Mouse (Mus musculus): ENCODE measurements around the gene Kat6b.

The Kat6b gene

DNA sequence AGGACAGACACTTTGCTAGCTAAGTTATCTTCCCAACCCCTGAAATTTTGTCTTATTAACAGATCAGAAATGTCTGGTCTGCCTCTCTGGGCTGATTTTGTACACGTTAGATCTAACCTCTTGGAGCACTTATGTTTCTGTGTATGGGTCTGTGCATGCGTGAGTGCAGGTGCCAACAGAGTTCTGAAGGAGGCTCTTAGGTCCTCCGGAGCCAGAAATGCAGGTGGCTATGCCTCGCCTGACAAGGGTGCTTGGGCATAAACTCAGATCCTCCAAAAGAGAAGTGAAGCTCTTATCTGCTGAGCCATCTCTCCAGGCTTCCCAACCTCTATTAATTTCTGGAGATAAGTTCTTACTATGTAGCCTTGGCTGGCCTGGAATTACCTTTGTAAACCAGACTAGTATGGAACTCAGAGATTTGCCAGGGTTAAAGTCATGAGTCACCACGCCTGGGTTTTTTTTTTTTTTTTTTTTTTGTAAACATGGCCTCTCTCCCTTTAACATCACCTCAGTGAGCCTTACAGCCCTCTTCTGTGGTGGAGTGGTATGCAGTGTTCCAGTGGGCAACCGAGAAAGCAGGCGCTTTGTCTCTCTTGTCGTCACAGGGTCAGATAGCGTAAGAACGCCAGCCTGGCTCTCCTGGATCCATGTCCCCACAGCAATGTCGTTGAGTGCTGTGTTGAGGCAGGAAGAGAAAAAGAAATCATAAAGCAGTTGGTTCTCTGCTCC is 79.4 kb downstream of the Kat6b start:
- DNase-seq (ENCODE audit: low spot score), result no peak

DNA sequence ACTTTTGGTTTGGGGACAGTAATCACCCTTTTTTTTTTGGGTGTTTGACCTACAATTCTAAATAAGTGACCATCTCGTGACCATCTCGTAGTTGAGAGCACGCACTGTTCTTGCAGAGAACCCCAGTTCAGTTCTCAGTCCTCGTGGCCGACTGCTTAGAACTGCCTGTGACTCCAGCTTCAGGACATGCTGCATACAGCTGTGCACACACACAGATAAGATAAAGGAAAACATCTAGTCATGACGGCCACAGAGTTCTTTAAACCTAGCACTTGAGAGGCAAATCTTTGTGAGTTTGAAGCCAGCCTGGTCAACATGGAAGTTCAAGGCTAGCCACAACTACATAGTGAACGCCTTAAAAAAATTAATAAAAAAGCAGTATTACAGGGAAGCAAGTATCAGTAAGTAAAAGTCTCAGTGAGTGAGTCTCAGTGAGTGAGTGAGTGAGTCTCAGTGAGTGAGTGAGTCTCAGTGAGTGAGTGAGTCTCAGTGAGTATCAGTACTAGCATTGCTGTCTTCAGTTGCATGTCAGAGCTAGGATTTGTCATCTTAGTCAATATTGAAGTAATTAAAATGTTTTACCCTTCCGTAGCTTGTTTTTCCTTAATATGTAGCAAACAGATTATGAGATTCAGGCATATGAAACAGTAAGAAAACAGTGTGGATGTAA is 80.3 kb downstream of the Kat6b start:
- no peak for DNase-seq (ENCODE audit: low spot score)

DNA sequence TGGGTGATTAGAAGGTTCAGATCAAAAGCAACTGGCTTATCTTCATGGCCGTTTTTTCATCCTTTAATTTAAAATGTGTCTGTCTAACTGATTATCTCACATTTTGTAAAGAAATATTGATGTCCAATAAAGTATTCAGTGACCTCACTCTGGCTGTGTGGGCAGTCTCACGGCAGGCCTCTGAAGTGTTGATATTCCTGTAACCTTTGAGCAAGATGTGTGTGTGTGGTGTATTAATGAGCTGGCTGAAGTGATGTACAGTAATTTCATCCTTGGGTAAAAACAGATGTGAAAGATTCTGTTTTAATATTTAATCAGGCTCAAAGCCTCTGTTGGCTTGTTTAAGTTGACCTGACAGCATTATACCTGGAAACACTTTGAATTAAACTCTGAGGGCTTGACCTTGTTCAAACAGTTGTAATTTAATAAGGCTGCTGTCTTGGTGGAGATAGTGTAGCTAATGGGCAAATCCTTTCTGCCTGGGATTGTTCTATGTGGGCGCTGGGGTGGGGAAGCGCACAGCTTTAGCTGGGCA is 82.4 kb downstream of the Kat6b start:
- DNase-seq (ENCODE audit: low spot score), result no peak

DNA sequence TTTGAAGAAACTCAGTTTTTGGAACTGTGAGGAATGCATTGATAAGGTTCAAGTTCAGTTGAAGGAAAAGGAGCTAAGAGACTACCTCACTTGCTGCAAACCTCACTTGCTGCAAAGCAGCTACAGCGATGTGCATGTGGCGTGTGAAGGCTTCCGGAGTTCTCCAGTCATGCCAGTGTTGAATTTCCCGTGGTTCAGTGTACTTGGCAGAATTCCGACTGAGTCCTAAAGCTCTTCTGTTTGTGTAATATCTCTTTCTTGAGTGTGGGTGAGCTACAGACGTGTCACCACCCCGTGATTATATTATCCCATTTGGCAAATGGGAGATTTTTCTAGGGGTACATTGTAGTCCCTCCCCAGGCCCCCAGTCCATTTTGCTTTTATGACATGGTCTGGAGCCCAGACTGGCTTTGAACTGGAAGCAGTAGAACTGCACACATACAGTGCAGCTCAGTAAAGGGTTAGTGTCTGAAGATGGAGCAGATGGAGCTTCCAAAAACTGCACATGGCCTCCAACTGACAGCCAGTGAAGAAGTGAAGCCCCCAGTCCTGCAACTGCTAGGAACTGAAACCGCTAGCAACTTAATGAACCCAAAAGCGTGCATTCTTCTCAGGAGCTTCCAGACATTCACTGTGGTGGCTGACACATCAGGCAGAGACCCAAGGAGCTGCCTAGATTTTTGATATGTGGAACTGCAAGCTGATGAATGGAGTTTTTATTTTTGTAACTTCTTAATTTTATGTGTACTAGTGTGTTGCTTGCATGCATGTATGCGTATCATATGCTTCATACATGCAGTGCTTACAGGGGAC is 84.5 kb downstream of the Kat6b start:
- DNase-seq (ENCODE audit: low spot score), result no peak

DNA sequence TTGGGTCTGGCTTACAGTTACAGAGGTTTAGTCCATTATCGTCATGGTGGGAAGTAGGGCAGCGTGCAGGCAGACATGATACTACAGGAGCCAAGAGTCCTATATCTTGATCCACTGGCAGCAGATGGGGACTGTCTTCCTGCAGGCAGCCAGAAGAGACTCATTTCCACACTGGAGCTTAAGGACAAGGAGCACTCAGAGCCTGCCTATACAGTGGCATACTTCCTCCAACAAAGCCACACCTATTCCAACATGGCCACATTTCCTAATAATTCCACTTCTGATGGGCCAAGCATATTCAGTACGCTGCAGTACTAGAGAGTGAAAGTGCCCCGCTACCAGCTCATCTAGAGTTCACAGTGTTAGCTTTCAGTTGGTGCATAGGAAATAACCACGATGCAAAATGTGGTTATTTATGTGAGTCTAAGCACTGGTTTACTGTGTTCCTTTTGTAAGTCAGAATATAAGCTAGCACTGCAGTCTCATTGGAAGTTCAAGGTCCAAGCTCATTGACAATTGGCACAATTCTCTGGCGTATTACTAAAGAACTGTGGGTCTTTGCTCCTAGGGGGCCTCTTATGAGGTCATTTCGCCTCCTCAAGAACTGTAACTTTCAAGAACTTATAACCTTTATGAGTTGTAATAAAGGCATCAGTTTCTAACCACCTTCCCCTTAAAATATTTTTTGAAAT is 86.2 kb downstream of the Kat6b start:
- DNase-seq (ENCODE audit: low spot score), result no peak

DNA sequence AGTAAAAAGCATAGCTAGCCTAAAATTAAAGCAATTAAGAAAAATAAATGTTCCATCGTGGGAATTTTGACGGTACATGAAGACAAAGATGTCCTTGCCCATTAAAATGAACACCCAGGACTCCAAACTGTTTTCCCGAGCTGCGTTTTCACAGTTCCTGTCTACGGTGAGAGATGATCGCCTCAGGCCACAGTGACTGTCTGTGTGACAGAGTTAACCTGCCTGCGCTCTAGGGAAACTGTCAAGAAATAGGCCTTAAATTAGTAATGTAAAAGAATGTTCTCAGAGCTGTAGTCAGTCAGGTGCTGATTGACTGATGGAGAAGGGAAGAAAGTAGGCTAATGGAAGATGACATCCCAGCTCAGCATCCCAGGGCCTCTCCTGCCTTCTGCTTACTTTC is 87.6 kb downstream of the Kat6b start:
- DNase-seq (ENCODE audit: low spot score), result no peak

DNA sequence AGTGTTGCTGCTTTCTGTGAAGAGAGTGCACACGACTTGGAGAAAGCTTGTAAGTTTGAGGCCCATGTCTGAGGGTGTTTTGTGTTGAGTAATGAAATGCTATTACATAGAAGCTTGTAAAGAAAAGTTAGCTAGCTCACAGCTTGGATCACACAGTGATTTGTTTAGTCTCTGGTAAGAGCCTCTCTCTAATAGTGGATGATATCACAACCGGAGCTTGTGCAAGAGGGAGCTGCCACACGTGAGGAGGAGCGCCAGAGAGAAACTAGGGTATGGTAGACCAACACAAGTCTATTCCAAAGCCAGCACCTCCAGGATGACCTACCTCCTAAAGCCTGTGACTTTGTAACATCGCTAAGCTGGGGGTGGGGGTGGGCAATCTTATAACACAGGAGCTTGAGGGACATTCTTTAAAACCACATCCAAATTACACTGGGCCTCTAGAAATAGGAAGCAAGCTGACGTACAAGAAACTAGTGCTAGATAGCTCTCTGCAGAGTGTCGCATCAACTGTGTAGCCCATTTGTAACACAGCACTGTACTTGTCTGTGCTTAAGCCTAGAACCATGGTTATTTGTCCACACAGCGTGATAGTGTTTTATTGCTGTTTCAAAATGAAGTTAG is 93.6 kb downstream of the Kat6b start:
- DNase-seq (ENCODE audit: low spot score), result no peak

DNA sequence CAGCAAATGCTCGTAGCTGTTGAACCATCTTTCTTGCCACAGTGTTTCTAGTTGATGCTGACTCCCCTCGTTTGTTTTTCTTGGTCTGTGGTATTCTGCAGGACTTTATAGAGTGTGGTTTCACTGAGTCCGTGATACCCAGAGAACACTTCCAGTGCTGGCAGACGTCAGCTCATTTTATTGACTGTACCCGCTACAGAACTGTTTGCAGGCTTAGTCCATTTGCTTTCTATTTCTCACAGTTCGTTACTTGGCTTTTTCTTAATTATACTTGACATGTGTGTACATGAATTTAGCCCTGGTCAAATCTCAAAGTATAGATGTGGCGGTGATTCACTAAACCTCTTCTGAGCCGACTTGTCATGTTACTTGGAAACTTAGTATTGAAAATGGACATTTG is 95.6 kb downstream of the Kat6b start:
- no peak for DNase-seq (ENCODE audit: low spot score)

DNA sequence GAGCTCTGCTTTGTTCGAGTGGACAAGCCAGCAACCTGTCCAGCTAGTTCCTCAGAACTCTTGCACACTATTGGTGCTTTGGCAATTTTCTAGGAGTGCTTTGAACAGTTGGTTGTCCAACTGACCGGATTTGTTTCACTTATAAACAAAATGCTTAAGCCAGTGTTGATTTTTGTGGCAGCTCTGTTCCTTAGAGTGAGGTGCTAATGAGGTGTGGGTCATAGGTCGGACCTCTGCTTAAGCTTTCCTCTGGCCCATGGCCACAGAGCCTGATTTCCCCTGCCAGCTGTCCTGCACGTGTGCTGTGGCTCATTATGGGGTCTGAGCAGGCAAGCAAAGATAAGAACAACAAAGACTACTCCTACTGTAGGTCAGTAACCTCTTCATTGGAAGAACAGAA is 100.0 kb downstream of the Kat6b start:
- DNase-seq (ENCODE audit: low spot score), result no peak

DNA sequence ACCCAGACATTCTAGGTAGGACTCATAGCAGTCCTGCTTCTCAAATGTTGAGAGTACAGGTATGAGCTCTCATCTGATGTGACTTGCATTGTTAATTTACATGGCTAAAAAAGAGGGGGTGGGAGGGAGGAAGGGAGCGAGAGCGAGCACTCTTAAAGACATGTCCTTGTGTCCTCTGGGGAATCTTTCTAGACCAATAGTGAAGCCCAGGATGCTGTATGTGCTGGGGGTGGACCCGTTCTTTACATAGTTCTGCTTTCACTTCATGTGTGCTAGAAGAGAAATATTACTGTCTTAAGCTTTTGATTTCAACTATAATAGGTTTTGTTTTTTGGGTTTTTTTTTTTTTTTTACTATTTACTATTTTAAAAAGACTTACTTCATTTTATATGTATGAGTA is 101.1 kb downstream of the Kat6b start:
- no peak for DNase-seq (ENCODE audit: low spot score)

DNA sequence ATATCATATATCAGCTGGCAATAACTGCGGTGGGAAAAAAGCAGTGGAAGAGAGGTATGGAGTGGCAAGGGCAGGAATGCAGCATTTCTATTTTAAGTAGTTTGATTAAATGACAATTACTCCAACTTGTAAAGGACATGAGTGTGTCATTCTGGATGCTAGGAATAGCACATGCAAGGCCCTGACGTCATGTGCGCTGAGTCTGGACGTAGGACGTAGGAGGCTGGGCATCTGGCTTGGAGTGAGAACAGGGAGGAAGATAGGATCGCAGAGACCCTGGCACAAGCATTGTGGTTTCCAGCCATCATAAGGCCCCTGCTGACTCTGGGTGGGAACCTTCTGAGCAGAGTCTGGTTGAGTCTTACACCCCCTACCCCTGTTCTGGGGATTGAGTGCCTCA is 101.8 kb downstream of the Kat6b start:
- DNase-seq (ENCODE audit: low spot score), result no peak

DNA sequence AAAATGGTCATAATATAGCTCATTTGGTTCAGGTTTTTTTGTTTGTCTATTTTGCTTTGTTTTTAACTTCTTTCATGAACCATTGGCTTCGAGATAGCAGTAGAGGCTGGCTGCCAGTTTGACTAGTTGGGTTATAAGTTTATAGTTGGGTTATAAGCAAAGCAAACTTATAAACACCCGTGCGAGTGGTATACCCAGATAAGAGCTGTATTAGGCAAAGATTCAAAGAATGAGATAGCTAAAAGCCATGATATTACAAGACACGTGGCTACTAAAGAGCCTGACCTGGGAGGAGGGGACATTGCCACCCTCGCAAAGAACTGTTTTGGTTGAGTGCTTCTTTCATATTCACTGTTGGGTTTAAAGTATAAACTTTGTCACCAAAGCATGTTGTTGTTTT is 102.6 kb downstream of the Kat6b start:
- no peak for DNase-seq (ENCODE audit: low spot score)

DNA sequence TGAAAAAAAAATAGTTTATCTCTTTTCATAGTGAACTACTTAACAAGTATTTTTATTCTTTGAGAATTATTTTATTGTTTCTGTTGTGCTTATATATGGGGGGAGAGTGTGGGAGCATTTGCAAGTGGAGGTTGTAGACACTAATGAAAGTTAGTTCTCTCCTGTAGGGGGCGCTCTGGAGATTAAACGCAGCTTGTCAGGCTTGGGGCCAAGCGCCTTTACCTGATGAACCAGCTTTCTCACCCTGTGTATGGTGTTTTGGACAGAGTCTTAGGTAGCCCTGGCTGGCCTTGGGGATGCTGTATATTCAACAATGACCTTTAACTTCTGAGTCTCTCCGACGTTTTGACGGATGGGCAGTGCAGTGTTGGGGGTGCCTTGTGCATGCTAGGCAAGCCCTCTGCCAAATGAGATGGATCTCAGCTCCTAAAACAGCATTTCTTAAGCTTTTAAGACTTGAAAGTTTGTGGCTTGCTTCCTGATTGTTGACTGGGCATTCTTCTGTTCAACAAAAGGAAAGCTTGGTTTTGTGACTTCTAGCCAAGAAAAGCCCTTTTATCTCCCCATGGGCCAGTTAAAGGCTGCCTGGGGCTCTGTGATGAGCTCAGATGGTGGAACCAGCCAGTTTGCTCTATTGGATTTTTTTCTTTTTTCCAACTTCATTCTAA is 103.4 kb downstream of the Kat6b start:
- no peak for DNase-seq (ENCODE audit: low spot score)

DNA sequence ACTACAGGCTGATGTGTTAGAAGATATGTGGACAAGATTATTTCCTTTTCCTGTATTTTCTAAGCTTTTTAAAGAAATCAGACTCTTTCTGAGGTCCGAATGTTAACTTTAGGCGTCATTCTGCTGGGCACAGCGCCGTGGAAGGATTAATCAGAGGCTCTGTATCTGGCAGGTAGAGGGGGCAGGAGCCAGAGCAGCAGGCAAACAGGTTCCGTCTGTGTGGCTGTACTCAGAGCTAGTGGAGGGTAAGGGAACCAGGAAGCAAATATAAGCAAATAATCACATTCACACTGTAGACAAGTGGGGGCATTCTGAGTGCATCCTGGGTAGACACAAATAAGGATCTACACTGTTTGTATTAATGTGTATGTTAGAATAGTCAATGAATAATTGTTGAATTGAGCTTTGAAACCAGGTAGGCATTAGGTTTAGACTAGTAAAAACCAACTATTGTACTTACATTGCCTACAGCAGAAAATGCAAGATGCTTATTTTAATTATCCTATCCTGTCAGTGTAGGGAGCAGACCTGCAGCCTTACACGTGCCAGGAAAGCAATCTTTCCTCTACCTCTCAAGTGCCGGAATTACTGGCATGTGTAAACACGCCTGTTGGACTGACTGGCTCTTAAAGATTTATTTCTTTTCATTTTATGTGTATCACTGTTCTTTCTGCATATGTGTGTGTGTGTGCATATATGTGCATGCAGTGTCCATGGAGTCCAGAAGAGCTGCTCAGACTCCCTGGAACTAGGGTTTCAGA is 104.4 kb downstream of the Kat6b start:
- DNase-seq (ENCODE audit: low spot score), result no peak

DNA sequence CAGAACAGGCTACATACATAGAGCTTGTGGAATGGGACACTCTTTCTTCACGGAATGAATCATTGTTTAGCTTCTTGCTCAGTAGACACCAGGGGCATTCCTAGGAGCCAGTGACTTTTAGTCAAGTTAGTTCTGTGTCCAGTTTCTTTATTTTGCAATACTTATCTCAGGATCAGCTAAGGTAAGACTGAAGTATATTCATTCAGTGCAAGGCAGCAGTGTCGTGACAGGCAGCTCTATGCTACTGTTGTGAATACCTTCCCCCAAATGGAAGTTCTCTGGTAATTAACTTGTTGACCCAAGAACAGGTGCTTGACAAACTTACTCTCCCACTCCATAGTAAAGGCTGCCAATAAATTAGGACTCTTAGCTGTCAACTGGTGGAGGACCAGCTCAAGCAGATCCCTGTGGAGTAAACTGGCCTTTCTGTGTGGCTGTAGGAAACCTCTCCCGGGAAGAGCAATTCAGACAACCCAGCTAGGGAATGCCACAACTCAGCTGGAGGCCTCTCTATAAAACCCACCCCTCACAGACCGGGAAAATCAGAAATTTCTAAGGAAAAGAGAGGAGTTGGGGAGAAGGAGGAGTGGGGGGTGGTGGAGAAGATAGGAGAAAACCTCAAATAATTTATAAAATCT is 105.4 kb downstream of the Kat6b start:
- DNase-seq (ENCODE audit: low spot score), result no peak

DNA sequence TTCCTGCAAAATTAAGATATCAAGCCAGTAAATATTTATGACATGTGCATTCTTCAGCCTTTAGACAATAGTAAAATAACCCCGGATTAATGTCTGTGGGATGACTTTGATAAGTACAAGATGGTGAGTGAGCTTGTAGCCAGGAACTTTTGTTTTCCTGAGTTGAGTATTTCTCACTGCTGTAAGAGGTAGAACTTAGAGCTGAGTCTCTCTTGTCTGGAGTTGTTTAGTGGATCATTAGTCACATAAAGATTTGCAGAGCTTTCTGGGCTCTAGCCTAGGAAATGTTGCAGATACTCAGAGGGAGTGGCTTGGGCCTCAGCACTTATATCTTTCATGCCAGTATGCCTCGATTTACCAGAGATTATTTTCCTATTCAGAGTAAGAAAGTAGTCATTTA is 106.7 kb downstream of the Kat6b start:
- DNase-seq (ENCODE audit: low spot score), result no peak

DNA sequence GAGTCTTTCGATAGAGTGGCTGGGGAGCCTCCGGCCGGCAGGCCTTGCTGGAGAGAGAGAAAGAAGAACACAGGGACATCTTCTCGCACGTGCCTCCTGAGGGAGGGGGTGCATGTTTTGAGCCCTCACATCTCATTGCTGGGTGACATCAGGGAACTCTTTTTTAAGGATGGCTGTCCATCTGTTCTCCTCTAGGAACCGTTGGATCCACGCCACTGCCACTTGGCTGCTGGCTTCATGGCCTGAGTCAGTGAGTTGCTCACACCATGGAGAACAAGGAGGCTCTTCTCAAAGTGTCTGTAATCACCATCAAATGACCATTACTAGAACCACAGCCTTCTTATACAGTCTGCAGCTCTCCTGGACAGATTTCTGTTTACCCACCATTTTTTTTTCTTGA is 108.4 kb downstream of the Kat6b start:
- no peak for DNase-seq (ENCODE audit: low spot score)

DNA sequence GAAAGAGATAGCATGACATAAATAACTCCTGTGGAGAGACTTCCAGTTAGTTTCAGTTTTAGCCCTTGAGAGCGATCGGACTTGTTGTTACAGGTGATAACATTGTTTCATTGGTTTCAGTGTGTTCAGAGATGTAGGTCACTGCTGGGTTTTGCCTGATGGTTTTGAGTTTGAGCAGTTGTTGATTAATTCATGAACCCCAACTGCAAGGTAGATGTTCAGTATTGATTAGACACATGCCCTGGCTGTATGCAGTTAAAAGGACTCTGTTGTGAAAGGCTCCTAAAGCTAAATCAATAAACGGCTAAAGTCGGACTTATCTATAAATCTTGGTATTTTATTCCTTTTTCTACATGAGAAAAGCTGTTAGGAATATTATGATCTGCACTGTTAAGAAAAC is 109.0 kb downstream of the Kat6b start:
- DNase-seq (ENCODE audit: low spot score), result no peak

DNA sequence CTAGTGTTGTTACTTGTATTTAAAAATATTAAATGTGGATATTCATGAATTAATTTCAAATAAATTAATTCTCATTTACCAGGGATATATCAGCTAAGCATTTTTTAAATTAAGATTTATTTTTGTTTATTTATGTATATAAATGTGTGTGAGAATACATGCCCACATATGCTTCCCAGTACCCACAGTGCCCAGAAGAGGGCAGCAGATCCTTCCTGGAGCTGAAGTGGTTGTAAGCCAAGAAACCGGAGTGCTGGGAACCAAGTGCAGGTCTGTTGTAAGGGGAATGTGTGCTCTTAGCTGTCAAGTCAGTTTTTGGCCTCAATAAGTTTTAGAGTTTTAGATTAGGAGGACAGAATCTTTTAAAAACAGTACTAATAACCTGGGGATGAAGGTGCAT is 110.9 kb downstream of the Kat6b start:
- no peak for DNase-seq (ENCODE audit: low spot score)
